Mouse (Mus musculus) thymus, postnatal 36 days (tissue): ENCODE measurements around the gene Phf8.
"Not testable (repeated sequence)": the region's sequence is repeated elsewhere in the genome, so short reads cannot be mapped to it uniquely, and the experiment has no call there.

Source experiments
- DNase-seq, 2 experiments: peaks; one replicate each; pipeline ENCODE4 v3.0.0; 2022; ENCODE audit warnings: mixed read lengths in 2 of 2

Phf8 gene

GRCm38 (mm10) chrX:151520458-151521322 lies at the start of gene Phf8:
Gene Phf8, plus strand, starts transcription at chrX:151520672.
- DNase-seq, result peak; percentile 94 to 96

GRCm38 (mm10) chrX:151488128-151488527 lies 32.3 kb upstream of the Phf8 start:
- DNase-seq, result no peak

- not testable (repeated sequence) for DNase-seq
Observed at GRCm38 (mm10) chrX:151493269-151493668, 27.2 kb upstream of the Phf8 start.

GRCm38 (mm10) chrX:151496596-151496995 lies 23.9 kb upstream of the Phf8 start:
- no peak for DNase-seq

- no peak for DNase-seq
Observed at GRCm38 (mm10) chrX:151508536-151508935, 11.9 kb upstream of the Phf8 start.

- no peak for DNase-seq
Observed at GRCm38 (mm10) chrX:151509906-151510305, 10.6 kb upstream of the Phf8 start.

- DNase-seq, result no peak
Observed at GRCm38 (mm10) chrX:151513066-151513465, 7.4 kb upstream of the Phf8 start.

- DNase-seq, result no peak
Observed at GRCm38 (mm10) chrX:151513694-151514093, 6.8 kb upstream of the Phf8 start.

- no peak for DNase-seq
Observed at GRCm38 (mm10) chrX:151518181-151518580, 2.3 kb upstream of the Phf8 start.

GRCm38 (mm10) chrX:151520127-151520457 lies 380 bp upstream of the Phf8 start:
- DNase-seq, result no peak

- peak; percentile 6 to 17 for DNase-seq
Observed at GRCm38 (mm10) chrX:151521786-151522522, 1.5 kb downstream of the Phf8 start.

GRCm38 (mm10) chrX:151553356-151553755 lies 32.9 kb downstream of the Phf8 start:
- no peak for DNase-seq

- no peak for DNase-seq
Observed at GRCm38 (mm10) chrX:151575166-151575565, 54.7 kb downstream of the Phf8 start.

- DNase-seq, result no peak
Observed at GRCm38 (mm10) chrX:151643386-151643785, 122.9 kb downstream of the Phf8 start.

- no peak for DNase-seq
Observed at GRCm38 (mm10) chrX:151653744-151654143, 133.3 kb downstream of the Phf8 start.

- no peak for DNase-seq
Observed at GRCm38 (mm10) chrX:151674492-151675171, 154.2 kb downstream of the Phf8 start.
